Mouse (Mus musculus): ENCODE results near the gene Trim68. TPM values are rescaled to one million over a fixed set of nuclear protein-coding genes. Genes with fewer than 3 reads are reported as not detected.
A peak's percentile ranks its signal among the peaks of the same experiment; 100 is the strongest.

The Trim68 gene
- total and polyA plus RNA-seq, 3 experiments, result 2.3 to 19.6 (median 9.6) TPM

- H3K9me3 ChIP-seq (replicated peaks), result no peaks in the 10 kb centered on the region
- ATAC-seq (ENCODE audit: extremely low read depth, insufficient number of reproducible peaks, low FRiP score, poor library complexity, severe bottlenecking) (no peak), DNase-seq (ENCODE audit: low spot score) (no peak)
- no peak for TF ChIP-seq GATA2 (IDR thresholded peaks at IDR 0.05; ENCODE audit: borderline replicate concordance, low read depth, low read length)
- TF ChIP-seq GATA1 (IDR thresholded peaks at IDR 0.05; ENCODE audit: borderline replicate concordance, low read length), result no peak
- no peak for TF ChIP-seq POLR2AphosphoS5 (IDR thresholded peaks at IDR 0.05; ENCODE audit: insufficient replicate concordance, low read depth, low read length)
- TF ChIP-seq CTCF (IDR thresholded peaks at IDR 0.05; ENCODE audit: low read depth, low read length), result no peak
- TF ChIP-seq TAL1 (conservative IDR thresholded peaks at IDR 0.05; ENCODE audit: low read depth, low read length), result no peak
- no peak within 1 kb of the TSS for H3K4me3 ChIP-seq (ENCODE audit: low read depth, low read length)
- H3K36me3 ChIP-seq (replicated peaks), result no peaks in the 10 kb centered on the region
- no peaks in the 10 kb centered on the region for H3K27me3 ChIP-seq (ENCODE audit: insufficient read depth, low read length)
- H3K4me1 ChIP-seq (ENCODE audit: insufficient read depth, low read depth, low read length), result no peaks in the 10 kb centered on the region
These were observed 49.0 kb downstream of the Trim68 start, which contains the start of gene Olfr554 for GRCm38 (mm10) chr7:102638132-102638531. Olfr554 (plus strand) TSS chr7:102638432.

- H3K27me3 ChIP-seq (ENCODE audit: insufficient read depth, low read length), result no peaks in the 10 kb centered on the region
- ATAC-seq (ENCODE audit: extremely low read depth, insufficient number of reproducible peaks, low FRiP score, poor library complexity, severe bottlenecking), result no peak
- no peaks in the 10 kb centered on the region for H3K4me1 ChIP-seq (ENCODE audit: insufficient read depth, low read depth, low read length)
- no peak overlapping the region for H3K4me3 ChIP-seq (ENCODE audit: low read depth, low read length)
- DNase-seq (ENCODE audit: low spot score), result peak; percentile 2
- TF ChIP-seq CTCF (IDR thresholded peaks at IDR 0.05; ENCODE audit: low read depth, low read length) (0 out of 2 replicates have a peak, but pooled peaks have one; percentile 9), TAL1 (conservative IDR thresholded peaks at IDR 0.05; ENCODE audit: low read depth, low read length) (no peak)
- no peaks in the 10 kb centered on the region for H3K9me3 ChIP-seq (replicated peaks)
- no peaks in the 10 kb centered on the region for H3K36me3 ChIP-seq (replicated peaks)
These were observed 50.5 kb downstream of the Trim68 start for GRCm38 (mm10) chr7:102636665-102637064.

Other genes with a start within 250 kb of the Trim68 start
Only the 20 nearest of the 29 such genes appear.
- gene Olfr547, start 152.6 kb downstream of the Trim68 start, total RNA-seq (2014; fragmentation: Nextera tagmentation), result not detected in 2 replicates
- gene Olfr547, start 152.6 kb downstream of the Trim68 start, total RNA-seq (2017), result not detected in 2 replicates
- gene Olfr547, start 152.6 kb downstream of the Trim68 start, polyA plus RNA-seq (2012), result not detected in 2 replicates
- not detected in 2 replicates for gene Olfr548-ps1, start 146.4 kb downstream of the Trim68 start, total RNA-seq (2014; fragmentation: Nextera tagmentation)
- under 0.01 and 0.05 TPM in 2 replicates for gene Olfr548-ps1, start 146.4 kb downstream of the Trim68 start, total RNA-seq (2017)
- gene Olfr548-ps1, start 146.4 kb downstream of the Trim68 start, polyA plus RNA-seq (2012), result not detected in 2 replicates
- not detected in 2 replicates for gene Olfr549, start 137.5 kb downstream of the Trim68 start, total RNA-seq (2014; fragmentation: Nextera tagmentation)
- gene Olfr549, start 137.5 kb downstream of the Trim68 start, total RNA-seq (2017), result 0.05 and 0.23 TPM in 2 replicates
- gene Olfr549, start 137.5 kb downstream of the Trim68 start, polyA plus RNA-seq (2012), result not detected in 2 replicates
- 7.0 and 8.6 TPM in 2 replicates for gene Trim21, start 121.8 kb downstream of the Trim68 start, total RNA-seq (2014; fragmentation: Nextera tagmentation)
- gene Trim21, start 121.8 kb downstream of the Trim68 start, total RNA-seq (2017), result 19.2 and 23.2 TPM in 2 replicates
- 3.2 and 5.4 TPM in 2 replicates for gene Trim21, start 121.8 kb downstream of the Trim68 start, polyA plus RNA-seq (2012)
- not detected in 2 replicates for gene Olfr550, start 115.9 kb downstream of the Trim68 start, total RNA-seq (2014; fragmentation: Nextera tagmentation)
- 0.06 and 0.11 TPM in 2 replicates for gene Olfr550, start 115.9 kb downstream of the Trim68 start, total RNA-seq (2017)
- not detected in 2 replicates for gene Olfr550, start 115.9 kb downstream of the Trim68 start, polyA plus RNA-seq (2012)
- gene Olfr551, start 95.4 kb downstream of the Trim68 start, total RNA-seq (2014; fragmentation: Nextera tagmentation), result not detected in 2 replicates
- gene Olfr551, start 95.4 kb downstream of the Trim68 start, total RNA-seq (2017), result 0.23 and 0.27 TPM in 2 replicates
- not detected in 2 replicates for gene Olfr551, start 95.4 kb downstream of the Trim68 start, polyA plus RNA-seq (2012)
- not detected in 2 replicates for gene Olfr552, start 89.6 kb downstream of the Trim68 start, total RNA-seq (2014; fragmentation: Nextera tagmentation)
- gene Olfr552, start 89.6 kb downstream of the Trim68 start, total RNA-seq (2017), result 0.05 and 0.17 TPM in 2 replicates
- gene Olfr552, start 89.6 kb downstream of the Trim68 start, polyA plus RNA-seq (2012), result not detected in 2 replicates
- gene Olfr553, start 69.1 kb downstream of the Trim68 start, total RNA-seq (2014; fragmentation: Nextera tagmentation), result not detected in 2 replicates
- 0.12 and 0.22 TPM in 2 replicates for gene Olfr553, start 69.1 kb downstream of the Trim68 start, total RNA-seq (2017)
- gene Olfr553, start 69.1 kb downstream of the Trim68 start, polyA plus RNA-seq (2012), result not detected in 2 replicates
- gene Olfr554, start 48.9 kb downstream of the Trim68 start, total RNA-seq (2014; fragmentation: Nextera tagmentation), result not detected in 2 replicates
- 0.06 and 0.16 TPM in 2 replicates for gene Olfr554, start 48.9 kb downstream of the Trim68 start, total RNA-seq (2017)
- not detected in 2 replicates for gene Olfr554, start 48.9 kb downstream of the Trim68 start, polyA plus RNA-seq (2012)
- not detected in 2 replicates for gene Olfr555, start 28.5 kb downstream of the Trim68 start, total RNA-seq (2014; fragmentation: Nextera tagmentation)
- 0.17 and 0.22 TPM in 2 replicates for gene Olfr555, start 28.5 kb downstream of the Trim68 start, total RNA-seq (2017)
- not detected in 2 replicates for gene Olfr555, start 28.5 kb downstream of the Trim68 start, polyA plus RNA-seq (2012)
- gene Olfr556, start 22.4 kb downstream of the Trim68 start, total RNA-seq (2014; fragmentation: Nextera tagmentation), result not detected in 2 replicates
- 0.23 and 0.27 TPM in 2 replicates for gene Olfr556, start 22.4 kb downstream of the Trim68 start, total RNA-seq (2017)
- not detected in 2 replicates for gene Olfr556, start 22.4 kb downstream of the Trim68 start, polyA plus RNA-seq (2012)
- gene Olfr557, start 8.6 kb upstream of the Trim68 start, total RNA-seq (2014; fragmentation: Nextera tagmentation), result not detected in 2 replicates
- 0.06 TPM in 1 of 2 replicates, not detected in the other for gene Olfr557, start 8.6 kb upstream of the Trim68 start, total RNA-seq (2017)
- gene Olfr557, start 8.6 kb upstream of the Trim68 start, polyA plus RNA-seq (2012), result not detected in 2 replicates
- not detected in 2 replicates for gene Olfr558, start 14.9 kb upstream of the Trim68 start, total RNA-seq (2014; fragmentation: Nextera tagmentation)
- gene Olfr558, start 14.9 kb upstream of the Trim68 start, total RNA-seq (2017), result 0.11 and 0.17 TPM in 2 replicates
- gene Olfr558, start 14.9 kb upstream of the Trim68 start, polyA plus RNA-seq (2012), result not detected in 2 replicates
- not detected in 2 replicates for gene Olfr33, start 31.7 kb upstream of the Trim68 start, total RNA-seq (2014; fragmentation: Nextera tagmentation)
- not detected in 2 replicates for gene Olfr33, start 31.7 kb upstream of the Trim68 start, total RNA-seq (2017)
- not detected in 2 replicates for gene Olfr33, start 31.7 kb upstream of the Trim68 start, polyA plus RNA-seq (2012)
- gene Olfr559, start 40.2 kb upstream of the Trim68 start, total RNA-seq (2014; fragmentation: Nextera tagmentation), result not detected in 2 replicates
- not detected in 2 replicates for gene Olfr559, start 40.2 kb upstream of the Trim68 start, total RNA-seq (2017)
- gene Olfr559, start 40.2 kb upstream of the Trim68 start, polyA plus RNA-seq (2012), result not detected in 2 replicates
- gene Olfr560, start 72.0 kb upstream of the Trim68 start, total RNA-seq (2014; fragmentation: Nextera tagmentation), result not detected in 2 replicates
- gene Olfr560, start 72.0 kb upstream of the Trim68 start, total RNA-seq (2017), result 0.12 and 0.38 TPM in 2 replicates
- gene Olfr560, start 72.0 kb upstream of the Trim68 start, polyA plus RNA-seq (2012), result not detected in 2 replicates
- not detected in 2 replicates for gene Olfr78, start 72.1 kb upstream of the Trim68 start, total RNA-seq (2014; fragmentation: Nextera tagmentation)
- gene Olfr78, start 72.1 kb upstream of the Trim68 start, total RNA-seq (2017), result 0.11 and 0.23 TPM in 2 replicates
- gene Olfr78, start 72.1 kb upstream of the Trim68 start, polyA plus RNA-seq (2012), result not detected in 2 replicates
- not detected in 2 replicates for gene Olfr561, start 83.9 kb upstream of the Trim68 start, total RNA-seq (2014; fragmentation: Nextera tagmentation)
- 0.22 TPM in 1 of 2 replicates, not detected in the other for gene Olfr561, start 83.9 kb upstream of the Trim68 start, total RNA-seq (2017)
- not detected in 2 replicates for gene Olfr561, start 83.9 kb upstream of the Trim68 start, polyA plus RNA-seq (2012)
- gene Olfr564, start 116.2 kb upstream of the Trim68 start, total RNA-seq (2014; fragmentation: Nextera tagmentation), result not detected in 2 replicates
- not detected in 2 replicates for gene Olfr564, start 116.2 kb upstream of the Trim68 start, total RNA-seq (2017)
- not detected in 2 replicates for gene Olfr564, start 116.2 kb upstream of the Trim68 start, polyA plus RNA-seq (2012)
- not detected in 2 replicates for gene Olfr566, start 171.4 kb upstream of the Trim68 start, total RNA-seq (2014; fragmentation: Nextera tagmentation)
- 0.06 and 0.16 TPM in 2 replicates for gene Olfr566, start 171.4 kb upstream of the Trim68 start, total RNA-seq (2017)
- not detected in 2 replicates for gene Olfr566, start 171.4 kb upstream of the Trim68 start, polyA plus RNA-seq (2012)